Mouse (Mus musculus) heart, embryonic 12.5 days (tissue): Measurements from ENCODE around the gene Pkn2. TPM values are rescaled to one million over a fixed set of nuclear protein-coding genes. Genes with fewer than 3 reads are reported as not detected.
A peak's percentile ranks its signal among the peaks of the same experiment; 100 is the strongest.

Source experiments
- ATAC-seq: fragments of 200-750 bp; cut with Nextera tagmentation; 2 replicates; pipeline ENCODE4 v1.8.0; 2017; ENCODE audit warnings: moderate TSS enrichment, moderate library complexity; ENCODE audit not compliant: insufficient number of reproducible peaks, low FRiP score
- H3K27ac ChIP-seq: fragments of 300-500 bp; sonication (generic); 2 replicates; pipeline ENCODE4 v1.5.1; 2016; ENCODE audit warnings: mild to moderate bottlenecking, moderate library complexity; ENCODE audit not compliant: poor library complexity, severe bottlenecking
- H3K27me3 ChIP-seq: fragments of 300-500 bp; sonication (generic); replicated peaks from 2 replicates; pipeline ENCODE4 v1.6.1; 2016; ENCODE audit warnings: mild to moderate bottlenecking, moderate library complexity
- H3K36me3 ChIP-seq: fragments of 300-500 bp; sonication (generic); 2 replicates; pipeline ENCODE4 v1.6.1; 2016; ENCODE audit warnings: mild to moderate bottlenecking, moderate library complexity
- H3K4me1 ChIP-seq: fragments of 300-500 bp; sonication (generic); replicated peaks from 2 replicates; pipeline ENCODE4 v1.6.1; 2016; ENCODE audit warnings: mild to moderate bottlenecking
- H3K4me2 ChIP-seq: fragments of 300-500 bp; sonication (generic); 2 replicates; pipeline ENCODE4 v1.6.1; 2016; ENCODE audit warnings: mild to moderate bottlenecking, moderate library complexity
- H3K4me3 ChIP-seq: fragments of 300-500 bp; sonication (generic); 2 replicates; pipeline ENCODE4 v1.5.1; 2016; ENCODE audit warnings: mild to moderate bottlenecking
- H3K9ac ChIP-seq: fragments of 300-500 bp; sonication (generic); 2 replicates; pipeline ENCODE4 v1.6.1; 2016; ENCODE audit warnings: mild to moderate bottlenecking, moderate library complexity
- H3K9me3 ChIP-seq: fragments of 300-500 bp; sonication (generic); replicated peaks from 2 replicates; pipeline ENCODE4 v1.6.1; 2016; ENCODE audit warnings: mild to moderate bottlenecking, moderate library complexity
- WGBS: fragments of 180-500 bp; shearing (Covaris S2); methylation state at CpG from one replicate; pipeline ENCODE4 v1.1.7; 2016; 5-methylcytosine and 5-hydroxymethylcytosine counted together
- polyA plus RNA-seq: library from polyadenylated mRNA; unstranded; fragments of >200 nt; fragmentation: Nextera tagmentation; extraction: Ambion mirVana; gene quantifications from 2 replicates; pipeline ENCODE4 v1.2.1, GENCODE M21; 2016

The Pkn2 gene
- 53.1 and 55.7 TPM in 2 replicates for polyA plus RNA-seq

DNA sequence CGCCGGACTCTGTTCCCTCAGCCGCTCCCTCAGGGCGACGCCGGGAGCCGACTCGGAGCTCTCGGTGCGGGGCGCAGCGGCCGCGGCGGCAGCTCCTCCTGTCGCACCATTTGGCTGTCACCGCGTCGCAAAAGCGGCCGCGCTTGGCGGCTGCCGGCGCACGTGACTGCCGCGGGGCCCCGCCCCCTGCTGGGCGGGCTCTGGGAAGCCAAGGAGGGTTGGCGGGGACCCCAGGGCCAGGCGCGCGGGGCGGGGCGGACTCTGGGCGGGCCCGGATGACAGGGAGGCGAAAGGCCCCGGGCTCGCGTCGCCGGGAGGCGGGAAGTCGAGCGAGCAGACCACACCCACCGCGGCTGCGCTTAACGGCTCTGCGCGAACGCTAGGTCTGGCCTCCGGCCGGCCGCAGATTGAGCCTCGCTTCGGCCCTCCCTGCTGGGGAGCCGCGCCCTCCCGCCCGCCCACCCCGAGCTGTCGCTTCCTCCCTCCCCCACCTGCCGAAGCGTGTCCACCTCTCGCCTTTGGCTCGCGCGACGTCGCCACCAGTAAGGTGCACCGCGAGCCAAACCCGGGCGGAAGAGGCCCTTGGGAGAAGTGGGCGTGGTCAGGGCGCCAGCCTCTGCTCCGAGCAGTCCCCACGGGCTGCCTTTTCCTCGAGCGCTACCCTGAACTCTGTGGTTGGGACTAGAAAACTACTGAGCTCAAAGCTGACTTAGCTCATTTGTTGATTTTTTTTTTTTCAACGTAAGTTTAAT, at the start of gene Pkn2:
Gene Pkn2 (minus strand): TSS at position 133 of the 752 bp plus-strand sequence.
- Histone ChIP-seq H3K36me3 (no peaks in the 10 kb centered on the region), H3K4me3 (peak within 1 kb of the TSS; percentile 85), H3K9me3 (no peaks in the 10 kb centered on the region), H3K9ac (peak within 1 kb of the TSS; percentile 93), H3K4me2 (peak within 1 kb of the TSS; percentile 65), H3K27me3 (no peaks in the 10 kb centered on the region), H3K27ac (peak within 1 kb of the TSS; percentile 92), H3K4me1 (peaks cover 3% of the 10 kb centered on the region; the same call in 1 of the 2 replicates)
- peak; percentile 99 for ATAC-seq
- WGBS = under 1% methylated on average over 63 of the region's 84 CpGs

DNA sequence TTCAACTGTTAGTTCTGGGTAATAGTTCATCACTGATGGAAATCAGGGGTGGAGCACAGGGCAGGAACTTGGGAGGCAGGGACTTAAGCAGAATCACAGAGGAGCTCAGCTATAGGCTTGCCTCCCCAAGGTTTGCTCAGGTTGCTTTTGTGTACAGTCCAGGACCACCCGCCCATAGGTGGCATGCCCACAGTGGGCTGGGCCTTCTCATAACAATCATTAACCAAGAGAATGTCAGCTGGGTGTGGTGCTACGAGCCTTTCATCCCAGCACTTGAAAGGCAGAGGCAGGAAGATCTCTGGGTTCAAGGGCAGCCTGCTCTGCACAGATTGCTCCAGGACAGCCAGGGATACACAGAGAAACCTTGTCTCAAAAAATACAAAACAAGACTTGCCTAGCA, 48.1 kb upstream of the Pkn2 start:
- Histone ChIP-seq H3K9ac (no peak overlapping the region), H3K4me1 (no peaks in the 10 kb centered on the region), H3K27me3 (no peaks in the 10 kb centered on the region), H3K4me2 (no peak overlapping the region), H3K4me3 (no peak overlapping the region), H3K27ac (no peak overlapping the region), H3K36me3 (no peaks in the 10 kb centered on the region), H3K9me3 (no peaks in the 10 kb centered on the region)
- 76% methylated on average over 2 of the region's 2 CpGs for WGBS
- ATAC-seq = no peak

DNA sequence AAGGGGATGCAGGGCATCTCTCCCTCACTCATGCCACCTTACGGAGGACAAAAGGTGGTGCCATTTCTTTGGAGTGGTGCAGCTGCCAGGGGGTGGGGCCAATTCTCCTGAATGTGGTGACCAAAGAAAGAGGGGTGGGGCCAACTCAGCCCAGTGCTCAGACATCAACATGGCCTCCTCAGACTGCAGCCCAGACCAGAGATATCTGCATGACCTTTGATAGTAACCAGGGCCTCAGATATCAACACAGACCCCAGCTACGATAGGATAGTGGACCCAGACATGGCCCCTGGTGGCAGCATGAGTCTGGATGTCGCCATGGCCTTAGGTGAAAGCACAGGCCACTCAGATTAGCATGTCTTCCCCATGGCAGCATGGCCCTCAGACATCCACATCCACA, 45.5 kb upstream of the Pkn2 start:
- Histone ChIP-seq H3K9me3 (no peaks in the 10 kb centered on the region), H3K36me3 (no peaks in the 10 kb centered on the region), H3K27ac (no peak overlapping the region), H3K27me3 (no peaks in the 10 kb centered on the region), H3K4me2 (no peak overlapping the region), H3K9ac (no peak overlapping the region), H3K4me1 (no peaks in the 10 kb centered on the region), H3K4me3 (no peak overlapping the region)
- 69% methylated on average over 3 of the region's 3 CpGs for WGBS
- peak; percentile 51; the same call in 1 of the 2 replicates for ATAC-seq

DNA sequence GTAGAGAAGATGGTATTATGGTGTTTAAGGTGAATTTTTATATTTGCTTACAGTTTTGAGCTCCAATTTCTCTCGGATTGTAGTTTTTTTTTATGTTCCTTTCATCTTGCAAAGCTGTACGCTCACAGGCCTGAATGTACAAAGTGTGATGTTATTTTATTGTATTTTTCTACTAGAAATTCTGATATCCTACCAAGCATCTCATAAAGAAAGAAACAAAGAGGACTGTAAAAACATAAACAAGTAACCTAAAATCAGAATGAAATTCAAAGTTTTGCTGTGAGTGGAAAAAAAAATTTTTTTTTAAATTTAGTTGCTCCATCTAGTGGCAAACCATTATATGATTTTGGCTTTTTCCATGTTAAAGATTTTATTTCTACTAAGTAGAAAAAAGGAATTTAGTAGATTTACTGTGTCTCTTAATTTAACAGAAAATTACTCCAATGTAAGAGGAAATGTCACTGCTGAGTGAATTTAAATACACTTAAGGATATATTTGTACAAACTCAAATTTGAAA, 43.1 kb upstream of the Pkn2 start:
- H3K9me3 ChIP-seq = no peaks in the 10 kb centered on the region
- WGBS = 75% methylated on average over 2 of the region's 2 CpGs
- no peak for ATAC-seq
- H3K9ac ChIP-seq = no peak overlapping the region
- H3K4me2 ChIP-seq = no peak overlapping the region
- H3K4me3 ChIP-seq = no peak overlapping the region
- no peaks in the 10 kb centered on the region for H3K4me1 ChIP-seq
- no peak overlapping the region for H3K27ac ChIP-seq
- H3K36me3 ChIP-seq = no peaks in the 10 kb centered on the region
- no peaks in the 10 kb centered on the region for H3K27me3 ChIP-seq

DNA sequence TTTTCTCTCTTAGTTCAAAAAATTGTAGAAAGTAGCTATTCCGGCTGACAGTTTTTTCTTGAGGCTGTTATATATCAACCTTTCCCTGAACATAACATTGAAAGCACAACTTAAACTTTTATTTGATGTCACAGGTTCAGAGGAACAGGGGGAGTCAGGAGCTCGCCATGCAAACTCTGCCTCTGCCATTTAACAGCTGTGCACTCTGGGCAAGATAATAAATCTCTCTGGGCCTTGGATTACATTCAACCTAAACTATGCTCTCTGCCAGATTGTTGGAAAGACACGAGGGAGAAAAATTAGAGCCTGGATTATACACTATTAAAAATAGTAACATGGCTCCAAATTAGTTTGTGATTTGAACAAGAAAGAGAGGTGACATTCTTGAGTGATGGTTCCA, 37.3 kb upstream of the Pkn2 start:
- H3K27me3 ChIP-seq = no peaks in the 10 kb centered on the region
- 64% methylated on average over 3 of the region's 3 CpGs for WGBS
- H3K9me3 ChIP-seq = no peaks in the 10 kb centered on the region
- H3K4me3 ChIP-seq = no peak overlapping the region
- no peak overlapping the region for H3K9ac ChIP-seq
- H3K36me3 ChIP-seq = no peaks in the 10 kb centered on the region
- no peak for ATAC-seq
- H3K4me1 ChIP-seq = peaks cover 7% of the 10 kb centered on the region; the same call in 1 of the 2 replicates
- H3K4me2 ChIP-seq = no peak overlapping the region
- no peak overlapping the region for H3K27ac ChIP-seq

DNA sequence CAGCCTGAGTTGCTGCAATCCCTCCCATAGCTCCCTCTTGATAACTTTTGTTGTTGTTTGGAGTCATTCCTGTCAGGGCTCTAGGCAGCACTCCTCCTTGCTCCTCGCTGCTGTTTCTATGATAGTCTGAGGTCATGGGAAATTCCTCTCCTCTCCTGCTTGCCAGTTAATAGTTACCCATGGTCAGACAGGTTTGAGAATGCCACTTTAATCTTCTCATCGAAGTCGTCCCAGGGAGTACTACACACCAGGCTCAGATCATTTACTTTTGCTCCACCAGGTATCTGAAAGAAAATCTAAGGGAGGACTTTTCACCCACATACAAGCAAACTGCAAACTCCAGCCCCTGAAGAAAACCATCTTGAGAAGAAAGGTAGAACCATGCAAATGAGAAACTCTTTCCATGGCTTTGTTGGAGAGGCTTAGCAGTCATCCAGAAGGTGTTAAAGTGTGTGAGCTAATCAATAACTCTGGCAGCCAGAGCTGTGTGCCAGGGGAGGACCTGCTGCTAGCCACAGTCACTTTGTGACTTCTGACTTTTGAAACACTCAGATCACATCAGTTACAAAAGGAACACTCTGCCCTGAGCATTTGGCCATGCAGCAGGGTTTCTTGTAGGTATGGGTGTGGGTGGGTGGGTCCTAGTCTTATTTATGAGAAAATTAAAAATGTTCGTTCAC, 36.1 kb upstream of the Pkn2 start:
- H3K9me3 ChIP-seq = no peaks in the 10 kb centered on the region
- no peak overlapping the region for H3K27ac ChIP-seq
- 48% methylated on average over 4 of the region's 4 CpGs for WGBS
- no peak overlapping the region for H3K4me3 ChIP-seq
- H3K36me3 ChIP-seq = no peaks in the 10 kb centered on the region
- H3K27me3 ChIP-seq = no peaks in the 10 kb centered on the region
- H3K9ac ChIP-seq = no peak overlapping the region
- H3K4me1 ChIP-seq = peaks cover 7% of the 10 kb centered on the region; the same call in 1 of the 2 replicates
- no peak overlapping the region for H3K4me2 ChIP-seq
- no peak for ATAC-seq

DNA sequence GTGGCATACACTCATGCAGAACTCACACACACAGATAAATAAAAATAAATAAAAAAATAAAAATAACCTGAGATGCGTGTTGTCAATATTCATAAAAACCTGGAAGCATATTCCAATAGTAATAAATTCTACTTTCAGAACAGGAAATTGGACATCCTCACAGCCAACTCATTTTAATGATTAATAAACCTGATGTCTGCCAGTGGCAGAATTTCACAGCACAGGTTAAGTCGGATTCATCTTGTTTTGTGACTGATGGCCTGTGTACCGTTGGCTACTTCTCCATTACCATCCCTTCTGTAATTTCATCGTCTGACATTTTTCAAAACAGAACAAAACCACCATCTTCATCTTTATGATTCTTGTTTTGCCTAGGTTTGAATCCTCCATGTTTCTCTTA, 35.4 kb upstream of the Pkn2 start:
- no peak overlapping the region for H3K4me3 ChIP-seq
- WGBS = 90% methylated on average over 4 of the region's 4 CpGs
- no peak overlapping the region for H3K9ac ChIP-seq
- no peak overlapping the region for H3K4me2 ChIP-seq
- H3K27me3 ChIP-seq = no peaks in the 10 kb centered on the region
- H3K9me3 ChIP-seq = no peaks in the 10 kb centered on the region
- no peak for ATAC-seq
- H3K4me1 ChIP-seq = peaks cover 7% of the 10 kb centered on the region; the same call in 1 of the 2 replicates
- H3K27ac ChIP-seq = no peak overlapping the region
- H3K36me3 ChIP-seq = no peaks in the 10 kb centered on the region

DNA sequence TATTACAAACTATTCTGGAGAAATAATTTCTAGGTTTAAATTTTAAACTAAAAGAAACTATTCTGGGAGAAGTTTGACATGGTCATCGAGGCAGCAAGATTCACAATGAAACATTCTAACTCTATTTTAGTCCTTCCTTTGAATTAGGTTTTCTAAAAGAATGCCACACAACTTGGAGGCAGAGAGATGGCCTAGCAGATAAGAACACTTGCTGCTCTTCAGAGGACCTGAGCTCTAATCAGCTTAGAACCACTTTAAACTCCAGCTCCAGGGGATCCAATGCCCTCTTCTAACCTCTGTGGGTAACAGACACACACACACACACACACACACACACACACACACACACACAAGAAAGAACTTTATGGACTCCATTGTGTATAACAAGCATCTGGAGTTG, 31.5 kb upstream of the Pkn2 start:
- no peak overlapping the region for H3K4me2 ChIP-seq
- WGBS = 62% methylated on average over 1 of the region's 1 CpGs
- peaks cover 7% of the 10 kb centered on the region; the same call in 1 of the 2 replicates for H3K4me1 ChIP-seq
- H3K36me3 ChIP-seq = no peaks in the 10 kb centered on the region
- no peaks in the 10 kb centered on the region for H3K27me3 ChIP-seq
- H3K4me3 ChIP-seq = no peak overlapping the region
- H3K27ac ChIP-seq = no peak overlapping the region
- H3K9ac ChIP-seq = no peak overlapping the region
- H3K9me3 ChIP-seq = no peaks in the 10 kb centered on the region
- ATAC-seq = no peak

DNA sequence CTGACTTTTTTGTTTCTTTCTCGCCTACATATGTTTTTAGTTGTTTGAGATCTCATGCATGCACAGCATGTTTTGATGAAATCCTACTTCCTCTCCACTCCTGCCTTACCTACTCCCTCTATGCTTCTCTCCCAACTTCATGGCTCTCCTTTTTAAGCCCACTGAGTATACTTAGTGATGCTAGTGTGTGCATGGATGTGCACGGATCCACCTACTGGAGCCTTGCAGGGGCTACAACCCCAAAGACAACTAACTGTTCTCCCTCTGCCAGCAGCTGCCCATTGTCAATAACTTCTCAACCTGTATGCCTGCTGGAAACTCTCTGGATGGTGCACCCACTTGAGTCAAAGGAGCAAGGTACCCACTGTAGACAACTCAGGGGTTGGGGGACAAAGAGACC, 17.9 kb upstream of the Pkn2 start:
- H3K27me3 ChIP-seq = no peaks in the 10 kb centered on the region

DNA sequence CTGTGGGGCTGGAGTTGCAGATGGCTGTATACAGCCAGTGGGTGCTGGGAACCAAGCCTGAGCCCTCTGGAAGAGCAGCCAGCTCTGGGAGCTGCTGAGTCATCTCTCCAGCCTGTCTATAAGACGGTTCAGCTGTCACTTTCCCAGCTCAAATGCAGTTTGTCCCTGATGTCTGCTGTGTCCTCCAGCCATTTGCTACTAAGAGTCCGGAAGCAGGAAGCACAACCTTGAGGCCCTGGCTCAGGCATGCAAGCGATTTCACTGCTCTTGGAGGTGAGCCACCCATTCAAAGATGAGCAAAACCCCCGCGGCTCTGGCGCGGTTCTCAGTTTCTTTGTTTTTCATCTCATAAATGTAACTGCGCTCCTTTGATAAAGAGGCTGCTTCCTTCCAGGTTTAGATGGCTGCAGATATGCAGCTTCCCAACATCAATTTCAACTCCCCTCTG, 17.2 kb upstream of the Pkn2 start:
- no peaks in the 10 kb centered on the region for H3K36me3 ChIP-seq
- no peak overlapping the region for H3K4me3 ChIP-seq
- no peaks in the 10 kb centered on the region for H3K27me3 ChIP-seq
- ATAC-seq = no peak
- H3K4me2 ChIP-seq = no peak overlapping the region
- WGBS = 74% methylated on average over 8 of the region's 8 CpGs
- no peak overlapping the region for H3K27ac ChIP-seq
- H3K9ac ChIP-seq = no peak overlapping the region
- H3K9me3 ChIP-seq = no peaks in the 10 kb centered on the region
- no peaks in the 10 kb centered on the region for H3K4me1 ChIP-seq

More for the DNA sequence above, 17.9 kb upstream of the Pkn2 start:
- H3K9ac ChIP-seq = no peak overlapping the region
- no peak overlapping the region for H3K27ac ChIP-seq
- no peaks in the 10 kb centered on the region for H3K4me1 ChIP-seq
- no peaks in the 10 kb centered on the region for H3K36me3 ChIP-seq
- ATAC-seq = no peak
- 0 out of 2 replicates have a peak, but pooled peaks cover 2% of the 10 kb centered on the region for H3K9me3 ChIP-seq
- no peak overlapping the region for H3K4me2 ChIP-seq
- WGBS = 74% methylated on average over 2 of the region's 2 CpGs
- no peak overlapping the region for H3K4me3 ChIP-seq

DNA sequence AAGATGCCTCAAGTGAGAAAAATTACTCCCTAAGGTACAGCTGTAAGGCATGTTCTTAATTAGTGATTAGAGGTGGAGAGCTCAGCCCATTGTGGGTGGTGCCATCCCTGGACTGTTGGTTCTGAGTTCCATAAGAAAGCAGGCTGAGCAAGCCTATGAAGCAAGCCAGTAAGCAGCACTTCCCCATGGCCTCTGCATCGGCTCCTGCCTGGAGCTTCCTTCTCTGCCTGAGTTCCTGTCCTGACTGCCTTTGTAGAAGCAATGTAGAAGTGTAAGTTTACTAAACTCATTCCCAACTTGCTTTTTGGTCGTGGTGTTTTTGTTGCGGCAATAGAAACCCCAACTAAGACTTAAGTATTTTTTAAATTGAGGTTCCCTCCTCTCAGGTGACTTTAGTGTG, 8.6 kb upstream of the Pkn2 start:
- ATAC-seq = no peak
- no peak overlapping the region for H3K27ac ChIP-seq
- 83% methylated on average over 3 of the region's 3 CpGs for WGBS
- no peaks in the 10 kb centered on the region for H3K36me3 ChIP-seq
- no peak overlapping the region for H3K9ac ChIP-seq
- H3K27me3 ChIP-seq = no peaks in the 10 kb centered on the region
- H3K4me2 ChIP-seq = no peak overlapping the region
- H3K4me3 ChIP-seq = no peak overlapping the region
- no peaks in the 10 kb centered on the region for H3K9me3 ChIP-seq
- no peaks in the 10 kb centered on the region for H3K4me1 ChIP-seq
